Mouse (Mus musculus) limb, embryonic 15.5 days (tissue): Measurements from ENCODE around the gene Exd2. TPM values are rescaled to one million over a fixed set of nuclear protein-coding genes. Genes with fewer than 3 reads are reported as not detected.
"Not testable (repeated sequence)": the region's sequence is repeated elsewhere in the genome, so short reads cannot be mapped to it uniquely, and the experiment has no call there.

Experiments
- ATAC-seq: fragments of 200-750 bp; cut with Nextera tagmentation; 2 replicates; pipeline ENCODE4 v1.8.0; 2017; ENCODE audit warnings: low read depth, moderate TSS enrichment; ENCODE audit not compliant: insufficient number of reproducible peaks, low FRiP score, low TSS enrichment
- H3K27ac ChIP-seq: fragments of 300-500 bp; sonication (generic); 2 replicates; pipeline ENCODE4 v1.5.1; 2015; ENCODE audit warnings: moderate library complexity, mild to moderate bottlenecking, inconsistent platforms
- H3K27me3 ChIP-seq: fragments of 300-500 bp; sonication (generic); 2 replicates; pipeline ENCODE4 v1.6.1; 2015; ENCODE audit warnings: inconsistent platforms
- H3K36me3 ChIP-seq: fragments of 300-500 bp; sonication (generic); 2 replicates; pipeline ENCODE4 v1.6.1; 2015; ENCODE audit warnings: inconsistent platforms
- H3K4me1 ChIP-seq: fragments of 300-500 bp; sonication (generic); 2 replicates; pipeline ENCODE4 v1.6.1; 2015; ENCODE audit warnings: inconsistent platforms
- H3K4me2 ChIP-seq: fragments of 300-500 bp; sonication (generic); 2 replicates; pipeline ENCODE4 v1.6.1; 2015; ENCODE audit warnings: mild to moderate bottlenecking, inconsistent platforms
- H3K4me3 ChIP-seq: fragments of 300-500 bp; sonication (generic); 2 replicates; pipeline ENCODE4 v1.5.1; 2015; ENCODE audit warnings: mild to moderate bottlenecking, inconsistent platforms
- H3K9ac ChIP-seq: fragments of 300-500 bp; sonication (generic); 2 replicates; pipeline ENCODE4 v1.6.1; 2015; ENCODE audit warnings: inconsistent platforms
- H3K9me3 ChIP-seq: fragments of 300-500 bp; sonication (generic); 2 replicates; pipeline ENCODE4 v1.6.1; 2016; ENCODE audit warnings: inconsistent platforms
- WGBS: fragments of 180-500 bp; shearing (Covaris S2); methylation state at CpG from one replicate; pipeline ENCODE4 v1.1.7; 2015; 5-methylcytosine and 5-hydroxymethylcytosine counted together
- polyA plus RNA-seq: library from polyadenylated mRNA; unstranded; fragments of >200 nt; fragmentation: Nextera tagmentation; extraction: Ambion mirVana; gene quantifications from 2 replicates; pipeline ENCODE4 v1.2.1, GENCODE M21; 2015

Gene Exd2
- polyA plus RNA-seq, 1 experiment from 2014 or later: 24.9 TPM

GRCm38 (mm10) chr12:80453506-80453905, 9.4 kb upstream of the Exd2 start:
- Histone ChIP-seq H3K9ac (no peak overlapping the region), H3K4me2 (no peak overlapping the region), H3K4me3 (no peak overlapping the region), H3K27me3 (no peaks in the 10 kb centered on the region), H3K27ac (no peak overlapping the region), H3K36me3 (no peaks in the 10 kb centered on the region), H3K4me1 (no peaks in the 10 kb centered on the region), H3K9me3 (no peaks in the 10 kb centered on the region)
- 78% methylated on average over 1 of the region's 1 CpGs for WGBS
- ATAC-seq: no peak

GRCm38 (mm10) chr12:80458033-80458432, 4.9 kb upstream of the Exd2 start:
- Histone ChIP-seq H3K9me3 (no peaks in the 10 kb centered on the region), H3K27ac (no peak overlapping the region), H3K9ac (no peak overlapping the region), H3K27me3 (no peaks in the 10 kb centered on the region), H3K4me3 (no peak overlapping the region), H3K4me1 (no peaks in the 10 kb centered on the region), H3K4me2 (no peak overlapping the region), H3K36me3 (no peaks in the 10 kb centered on the region)
- WGBS: 73% methylated on average over 5 of the region's 5 CpGs
- ATAC-seq: no peak

GRCm38 (mm10) chr12:80462292-80462896, 501 bp upstream of the Exd2 start:
- not testable (repeated sequence) for H3K27me3 ChIP-seq, H3K9me3 ChIP-seq, ATAC-seq, H3K36me3 ChIP-seq, H3K4me1 ChIP-seq, H3K9ac ChIP-seq
- peak overlapping the region; percentile 80 for H3K4me2 ChIP-seq
- peak overlapping the region; percentile 94 for H3K4me3 ChIP-seq
- 10% methylated on average over 10 of the region's 10 CpGs for WGBS
- H3K27ac ChIP-seq: peak overlapping the region; percentile 90

GRCm38 (mm10) chr12:80463666-80464269, 873 bp downstream of the Exd2 start:
- WGBS: 5% methylated on average over 17 of the region's 17 CpGs
- Histone ChIP-seq H3K9ac (peak overlapping the region; percentile 61), H3K4me1 (no peaks in the 10 kb centered on the region; the same call in 1 of the 2 replicates), H3K9me3 (no peaks in the 10 kb centered on the region), H3K27me3 (no peaks in the 10 kb centered on the region), H3K4me2 (peak overlapping the region; percentile 80), H3K36me3 (no peaks in the 10 kb centered on the region), H3K4me3 (peak overlapping the region; percentile 94), H3K27ac (peak overlapping the region; percentile 90)
- ATAC-seq: no peak

GRCm38 (mm10) chr12:80470206-80470605, 7.3 kb downstream of the Exd2 start:
- Histone ChIP-seq H3K27me3 (no peaks in the 10 kb centered on the region), H3K27ac (no peak overlapping the region), H3K4me1 (no peaks in the 10 kb centered on the region), H3K9ac (no peak overlapping the region), H3K9me3 (no peaks in the 10 kb centered on the region), H3K4me2 (no peak overlapping the region), H3K4me3 (no peak overlapping the region), H3K36me3 (no peaks in the 10 kb centered on the region)
- 74% methylated on average over 2 of the region's 2 CpGs for WGBS
- no peak for ATAC-seq

GRCm38 (mm10) chr12:80471926-80472325, 9.0 kb downstream of the Exd2 start:
- Histone ChIP-seq H3K9ac (no peak overlapping the region), H3K4me1 (no peaks in the 10 kb centered on the region), H3K4me3 (no peak overlapping the region), H3K36me3 (no peaks in the 10 kb centered on the region; the same call in 1 of the 2 replicates), H3K27me3 (no peaks in the 10 kb centered on the region), H3K4me2 (no peak overlapping the region), H3K27ac (no peak overlapping the region), H3K9me3 (no peaks in the 10 kb centered on the region)
- 64% methylated on average over 4 of the region's 4 CpGs for WGBS
- ATAC-seq: no peak

- H3K27me3 ChIP-seq: no peaks in the 10 kb centered on the region
- no peak overlapping the region for H3K9ac ChIP-seq
- H3K4me1 ChIP-seq: no peaks in the 10 kb centered on the region
- no peak overlapping the region for H3K4me3 ChIP-seq
- H3K27ac ChIP-seq: no peak overlapping the region
- ATAC-seq: no peak
- no peaks in the 10 kb centered on the region; the same call in 1 of the 2 replicates for H3K36me3 ChIP-seq
- WGBS: 79% methylated on average over 3 of the region's 3 CpGs
- no peak overlapping the region for H3K4me2 ChIP-seq
- H3K9me3 ChIP-seq: no peaks in the 10 kb centered on the region
Observed at GRCm38 (mm10) chr12:80473731-80474130, 10.8 kb downstream of the Exd2 start.

GRCm38 (mm10) chr12:80479986-80480385, 17.1 kb downstream of the Exd2 start:
- Histone ChIP-seq H3K4me2 (no peak overlapping the region), H3K27ac (no peak overlapping the region), H3K4me1 (no peaks in the 10 kb centered on the region), H3K9ac (no peak overlapping the region), H3K9me3 (no peaks in the 10 kb centered on the region), H3K4me3 (no peak overlapping the region), H3K36me3 (peaks cover 14% of the 10 kb centered on the region), H3K27me3 (no peaks in the 10 kb centered on the region)
- 67% methylated on average over 3 of the region's 3 CpGs for WGBS
- no peak for ATAC-seq

GRCm38 (mm10) chr12:80483397-80483796, 20.5 kb downstream of the Exd2 start:
- peaks cover 17% of the 10 kb centered on the region for H3K36me3 ChIP-seq
- no peak for ATAC-seq
- no peak overlapping the region for H3K9ac ChIP-seq
- no peaks in the 10 kb centered on the region for H3K4me1 ChIP-seq
- WGBS: 63% methylated on average over 3 of the region's 3 CpGs
- no peak overlapping the region for H3K27ac ChIP-seq
- H3K27me3 ChIP-seq: no peaks in the 10 kb centered on the region
- no peaks in the 10 kb centered on the region for H3K9me3 ChIP-seq
- H3K4me2 ChIP-seq: no peak overlapping the region
- H3K4me3 ChIP-seq: no peak overlapping the region

GRCm38 (mm10) chr12:80493311-80493710, 30.4 kb downstream of the Exd2 start:
- 93% methylated on average over 5 of the region's 5 CpGs for WGBS

GRCm38 (mm10) chr12:80495691-80496090, 32.8 kb downstream of the Exd2 start:
- 82% methylated on average over 1 of the region's 1 CpGs for WGBS
- no peaks in the 10 kb centered on the region for H3K27me3 ChIP-seq
- H3K4me2 ChIP-seq: no peak overlapping the region
- no peak overlapping the region for H3K27ac ChIP-seq
- no peaks in the 10 kb centered on the region for H3K9me3 ChIP-seq
- peaks cover 27% of the 10 kb centered on the region for H3K36me3 ChIP-seq
- H3K4me1 ChIP-seq: no peaks in the 10 kb centered on the region
- no peak overlapping the region for H3K4me3 ChIP-seq
- no peak for ATAC-seq
- no peak overlapping the region for H3K9ac ChIP-seq

More at GRCm38 (mm10) chr12:80493311-80493710, 30.4 kb downstream of the Exd2 start:
- no peak for ATAC-seq
- Histone ChIP-seq H3K4me2 (no peak overlapping the region), H3K9ac (no peak overlapping the region), H3K36me3 (peaks cover 43% of the 10 kb centered on the region), H3K4me3 (no peak overlapping the region), H3K27ac (no peak overlapping the region), H3K9me3 (no peaks in the 10 kb centered on the region), H3K27me3 (no peaks in the 10 kb centered on the region), H3K4me1 (no peaks in the 10 kb centered on the region)

- H3K4me1 ChIP-seq: no peaks in the 10 kb centered on the region
- WGBS: 52% methylated on average over 4 of the region's 4 CpGs
- peaks cover 3% of the 10 kb centered on the region; the same call in 1 of the 2 replicates for H3K36me3 ChIP-seq
- H3K4me2 ChIP-seq: no peak overlapping the region
- no peak overlapping the region for H3K4me3 ChIP-seq
- no peak for ATAC-seq
- no peaks in the 10 kb centered on the region for H3K27me3 ChIP-seq
- no peak overlapping the region for H3K27ac ChIP-seq
- no peak overlapping the region for H3K9ac ChIP-seq
- H3K9me3 ChIP-seq: no peaks in the 10 kb centered on the region
Observed at GRCm38 (mm10) chr12:80498356-80498755, 35.5 kb downstream of the Exd2 start.
